Mouse (Mus musculus) midbrain, postnatal 0 days (tissue): Measurements from ENCODE around the gene L1td1. TPM values are rescaled to one million over a fixed set of nuclear protein-coding genes. Genes with fewer than 3 reads are reported as not detected.
A peak's percentile ranks its signal among the peaks of the same experiment; 100 is the strongest.
"Not testable (repeated sequence)": the region's sequence is repeated elsewhere in the genome, so short reads cannot be mapped to it uniquely, and the experiment has no call there.

ENCODE experiments used
- ATAC-seq: fragments of 200-750 bp; cut with Nextera tagmentation; 2 replicates; pipeline ENCODE4 v1.8.0; 2017; ENCODE audit warnings: moderate number of reproducible peaks, mild to moderate bottlenecking, moderate TSS enrichment, moderate library complexity; ENCODE audit not compliant: low FRiP score
- DNase-seq: peaks from one replicate; pipeline ENCODE4 v3.0.0-alpha.2; 2015; ENCODE audit warnings: low spot score
- H3K27ac ChIP-seq: fragments of 300-500 bp; sonication (generic); 2 replicates; pipeline ENCODE4 v1.5.1; 2014; ENCODE audit warnings: low read depth, mild to moderate bottlenecking, low read length, mixed read lengths
- H3K27me3 ChIP-seq: fragments of 300-500 bp; sonication (generic); 2 replicates; pipeline ENCODE4 v1.6.1; 2014; ENCODE audit warnings: low read length, control low read depth, mixed read lengths; ENCODE audit not compliant: insufficient read depth
- H3K36me3 ChIP-seq: fragments of 300-500 bp; sonication (generic); 2 replicates; pipeline ENCODE4 v1.6.1; 2014; ENCODE audit warnings: low read length, control low read depth, mixed read lengths; ENCODE audit not compliant: insufficient read depth
- H3K4me1 ChIP-seq: fragments of 300-500 bp; sonication (generic); 2 replicates; pipeline ENCODE4 v1.6.1; 2014; ENCODE audit warnings: mild to moderate bottlenecking, control low read depth, antibody characterized with exemption, low read length, mixed read lengths; ENCODE audit not compliant: insufficient read depth
- H3K4me2 ChIP-seq: fragments of 300-500 bp; sonication (generic); 2 replicates; pipeline ENCODE4 v1.6.1; 2014; ENCODE audit warnings: low read depth, mild to moderate bottlenecking, low read length, mixed read lengths; ENCODE audit not compliant: poor library complexity, severe bottlenecking
- H3K4me3 ChIP-seq: fragments of 300-500 bp; sonication (generic); 2 replicates; pipeline ENCODE4 v1.5.1; 2014; ENCODE audit warnings: low read depth, mild to moderate bottlenecking, low read length, moderate library complexity
- H3K9ac ChIP-seq: fragments of 300-500 bp; sonication (generic); replicated peaks from 2 replicates; pipeline ENCODE4 v1.6.1; 2014; ENCODE audit warnings: mild to moderate bottlenecking, low read length, moderate library complexity, mixed read lengths; ENCODE audit not compliant: poor library complexity, severe bottlenecking
- H3K9me3 ChIP-seq: fragments of 300-500 bp; sonication (generic); 2 replicates; pipeline ENCODE4 v1.6.1; 2016; ENCODE audit warnings: low read length, control low read depth
- CTCF ChIP-seq: IDR thresholded peaks from 2 replicates; pipeline ENCODE4 v1.5.1; 2016; ENCODE audit warnings: antibody characterized with exemption, mild to moderate bottlenecking
- WGBS: fragments of 180-500 bp; shearing (Covaris S2); extraction: QIAGEN DNeasy Blood & Tissue Kit; methylation state at CpG from one replicate; pipeline ENCODE4 v1.1.7; 2014; 5-methylcytosine and 5-hydroxymethylcytosine counted together
- polyA plus RNA-seq: library from polyadenylated mRNA; unstranded; fragments of >200 nt; fragmentation: Nextera tagmentation; extraction: Ambion mirVana; gene quantifications from 2 replicates; pipeline ENCODE4 v1.2.1, GENCODE M21; 2015
- total RNA-seq: library from RNA; depleted of rRNA; stranded (reverse); fragments of >200 nt; gene quantifications from 2 replicates; pipeline ENCODE4 v1.2.3, GENCODE M21; 2014

The L1td1 gene
- total and polyA plus RNA-seq, 2 experiments from 2014 or later = not detected

DNA sequence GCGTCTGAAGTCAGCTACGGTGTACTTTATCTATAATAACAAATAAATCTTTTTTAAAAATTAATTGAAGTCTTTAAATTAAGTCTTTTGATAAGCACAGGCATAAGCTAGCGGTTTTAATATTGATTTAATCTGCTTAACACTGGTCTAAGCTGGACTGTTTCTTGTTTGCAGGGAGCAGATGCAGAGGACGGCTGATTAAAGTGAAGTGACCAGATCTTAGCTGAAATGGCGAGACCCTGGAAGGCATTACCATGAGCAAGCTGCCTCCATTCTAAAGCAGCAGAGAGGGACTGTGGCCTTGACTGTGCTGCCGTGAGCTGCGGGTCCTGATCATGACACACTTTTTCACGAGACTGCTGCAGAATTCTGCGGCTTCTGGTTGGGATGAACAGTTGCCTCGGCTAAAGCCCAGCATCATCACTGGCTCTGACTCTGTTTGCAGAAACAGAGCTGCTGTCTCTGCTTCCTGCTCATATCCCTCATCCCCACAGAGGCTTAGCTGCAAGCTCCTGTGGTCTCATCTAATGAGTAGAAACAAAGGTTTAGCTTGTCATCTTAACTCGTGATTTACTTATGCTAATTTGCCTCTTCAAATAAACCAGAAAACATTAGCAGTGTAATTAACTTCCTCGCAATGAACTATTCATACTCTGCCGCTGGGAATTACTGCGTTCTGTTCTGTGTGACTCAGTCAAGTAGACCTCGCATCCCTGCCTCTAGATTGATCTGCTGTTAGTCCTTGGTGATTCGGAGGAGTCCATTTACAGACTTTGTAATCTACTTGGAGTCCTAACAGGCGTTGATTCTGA, 8.6 kb upstream of the L1td1 start:
- Histone ChIP-seq H3K36me3 (no peaks in the 10 kb centered on the region), H3K4me2 (no peak overlapping the region), H3K4me3 (no peak overlapping the region), H3K27me3 (no peaks in the 10 kb centered on the region; the same call in 1 of the 2 replicates), H3K9me3 (no peaks in the 10 kb centered on the region), H3K27ac (no peak overlapping the region), H3K9ac (no peak overlapping the region), H3K4me1 (no peaks in the 10 kb centered on the region)
- no peak for TF ChIP-seq CTCF
- peak; percentile 62 for DNase-seq
- ATAC-seq = peak; percentile 44; the same call in 1 of the 2 replicates
- 70% methylated on average over 17 of the region's 17 CpGs for WGBS

DNA sequence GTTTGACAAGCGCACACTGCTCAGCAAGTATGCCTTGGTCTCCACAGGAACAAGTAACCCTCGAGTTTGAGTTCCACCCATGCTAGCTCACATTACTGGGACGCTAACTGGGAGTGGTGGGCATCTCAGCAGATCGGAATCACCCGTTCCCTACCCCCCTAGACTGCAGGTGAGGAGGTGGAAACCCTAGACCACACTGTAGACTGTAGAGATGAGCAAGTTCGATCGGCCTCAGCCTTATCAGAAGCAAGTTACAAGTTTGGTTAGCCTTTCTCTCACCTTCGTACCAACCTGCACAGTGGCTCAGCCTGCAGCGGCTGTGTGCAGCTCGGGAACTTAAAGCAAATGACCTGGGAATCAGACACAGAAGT, 8.0 kb upstream of the L1td1 start:
- no peak overlapping the region for H3K4me3 ChIP-seq
- TF ChIP-seq CTCF = no peak
- H3K4me2 ChIP-seq = no peak overlapping the region
- H3K27me3 ChIP-seq = no peaks in the 10 kb centered on the region; the same call in 1 of the 2 replicates
- no peak overlapping the region for H3K9ac ChIP-seq
- H3K9me3 ChIP-seq = no peaks in the 10 kb centered on the region
- 90% methylated on average over 10 of the region's 10 CpGs for WGBS
- H3K36me3 ChIP-seq = no peaks in the 10 kb centered on the region
- no peaks in the 10 kb centered on the region for H3K4me1 ChIP-seq
- DNase-seq = no peak
- no peak for ATAC-seq
- no peak overlapping the region for H3K27ac ChIP-seq

DNA sequence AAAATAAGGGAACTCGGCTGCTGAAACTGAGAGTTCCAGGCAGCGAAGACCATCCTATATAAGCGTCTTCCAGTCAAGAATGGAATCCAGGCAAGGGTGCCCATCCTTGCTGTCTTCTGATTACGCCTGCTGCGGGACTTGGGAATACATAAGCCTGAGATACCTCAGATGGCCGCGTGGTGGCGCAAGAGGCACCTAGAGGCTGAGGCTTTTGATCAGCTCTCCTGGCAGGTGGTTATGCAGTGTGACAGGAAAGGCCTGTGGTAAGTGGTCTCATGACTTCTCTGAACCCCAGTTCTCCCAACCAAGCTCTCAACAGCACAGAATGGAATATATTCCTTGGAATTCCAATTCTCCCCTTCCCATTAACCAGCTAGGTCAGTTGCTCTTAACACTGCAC, 4.1 kb upstream of the L1td1 start:
- Histone ChIP-seq H3K9me3 (no peaks in the 10 kb centered on the region), H3K36me3 (no peaks in the 10 kb centered on the region), H3K9ac (no peak overlapping the region), H3K27ac (no peak overlapping the region), H3K27me3 (peaks cover 13% of the 10 kb centered on the region), H3K4me2 (no peak overlapping the region), H3K4me3 (no peak overlapping the region), H3K4me1 (peaks cover 2% of the 10 kb centered on the region; the same call in 1 of the 2 replicates)
- DNase-seq (peak; percentile 84), ATAC-seq (0 out of 2 replicates have a peak, but pooled peaks have one; percentile 6)
- TF ChIP-seq CTCF = peak; percentile 86
- 10% methylated on average over 8 of the region's 8 CpGs for WGBS

DNA sequence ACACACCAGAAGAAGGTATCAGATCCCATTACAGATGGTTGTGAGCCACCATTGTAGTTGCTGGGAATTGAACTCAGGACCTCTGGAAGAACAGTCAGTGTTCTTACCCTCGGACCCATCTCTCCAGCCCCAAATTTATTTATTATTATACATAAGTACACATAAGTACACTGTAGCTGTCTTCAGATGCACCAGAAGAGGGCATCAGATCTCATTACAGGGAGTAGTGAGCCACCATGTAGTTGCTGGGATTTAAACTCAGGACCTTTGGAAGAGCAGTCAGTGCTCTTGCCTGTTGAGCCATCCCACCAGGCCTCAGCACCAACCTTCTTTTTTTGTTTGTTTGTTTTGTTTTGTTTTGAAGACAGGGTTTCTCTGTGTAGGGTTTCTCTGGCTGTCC, 1.9 kb upstream of the L1td1 start:
- H3K4me2 ChIP-seq, H3K4me1 ChIP-seq, ATAC-seq, H3K36me3 ChIP-seq, DNase-seq, H3K9me3 ChIP-seq, H3K4me3 ChIP-seq, H3K9ac ChIP-seq, H3K27ac ChIP-seq: not testable (repeated sequence)
- TF ChIP-seq CTCF = peak; percentile 18; the same call in 1 of the 2 replicates
- peaks cover 21% of the 10 kb centered on the region for H3K27me3 ChIP-seq
- 86% methylated on average over 1 of the region's 1 CpGs for WGBS

DNA sequence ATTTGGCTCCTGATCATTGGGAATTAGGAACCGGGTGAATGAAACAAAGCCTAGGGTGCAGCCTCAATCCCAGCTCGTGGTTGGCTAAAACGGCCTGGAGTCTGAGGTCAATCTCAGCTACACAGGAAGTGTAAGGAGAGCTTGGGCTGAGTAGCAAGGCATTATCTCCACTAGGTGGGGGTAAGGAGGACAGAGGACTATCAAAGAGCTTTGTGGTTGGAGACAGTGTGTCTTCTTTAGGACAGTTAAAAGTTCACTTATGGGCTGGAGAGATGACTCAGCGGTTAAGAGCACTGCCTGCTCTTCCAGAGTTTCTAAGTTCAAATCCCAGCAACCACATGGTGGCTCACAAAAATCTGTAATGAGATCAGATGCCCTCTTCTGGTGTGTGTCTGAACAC, 1.1 kb upstream of the L1td1 start:
- H3K36me3 ChIP-seq = no peaks in the 10 kb centered on the region
- ATAC-seq = no peak
- H3K27me3 ChIP-seq = peaks cover 21% of the 10 kb centered on the region
- no peak overlapping the region for H3K4me3 ChIP-seq
- WGBS = 46% methylated on average over 4 of the region's 4 CpGs
- DNase-seq = peak; percentile 28
- peak; percentile 61 for TF ChIP-seq CTCF
- H3K27ac ChIP-seq = no peak overlapping the region
- no peaks in the 10 kb centered on the region for H3K9me3 ChIP-seq
- no peak overlapping the region for H3K4me2 ChIP-seq
- no peak overlapping the region for H3K9ac ChIP-seq
- peaks cover 4% of the 10 kb centered on the region for H3K4me1 ChIP-seq

DNA sequence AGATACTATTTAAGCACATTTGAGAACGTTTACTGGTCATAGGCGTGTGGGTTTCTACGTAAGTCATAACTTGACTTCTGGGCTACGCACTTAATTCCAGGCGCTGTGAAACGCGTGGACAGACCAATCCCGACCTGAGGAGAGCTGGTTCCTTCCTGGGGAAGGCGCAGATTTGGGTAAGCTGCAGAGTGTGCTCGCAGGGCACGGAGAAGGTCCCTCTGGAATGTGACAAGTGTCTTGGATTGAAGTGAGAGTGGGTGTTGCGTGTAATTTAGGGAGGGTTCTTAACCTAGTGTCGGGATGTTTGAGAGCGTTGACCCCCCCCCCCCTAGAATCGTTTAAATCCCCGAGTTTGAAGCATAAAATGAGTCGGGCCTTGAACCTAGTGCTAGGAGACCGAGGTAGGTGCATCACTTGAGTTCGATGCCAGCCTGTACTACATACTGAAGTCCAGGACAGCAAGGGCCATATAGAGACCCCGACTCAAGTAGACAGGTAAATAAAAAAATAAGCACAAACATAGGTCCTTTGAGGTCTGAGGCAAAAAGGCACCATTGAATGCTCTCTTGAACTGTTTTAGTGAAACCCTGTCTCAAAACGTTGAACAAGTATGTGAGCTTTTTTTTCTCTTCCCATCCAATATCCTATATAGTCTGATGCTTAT, 893 bp downstream of the L1td1 start:
- Histone ChIP-seq H3K27me3 (peaks cover 21% of the 10 kb centered on the region), H3K9ac (no peak overlapping the region), H3K4me3 (peak overlapping the region; percentile 22), H3K27ac (no peak overlapping the region), H3K9me3 (no peaks in the 10 kb centered on the region), H3K4me2 (peak overlapping the region; percentile 48), H3K36me3 (no peaks in the 10 kb centered on the region), H3K4me1 (peaks cover 4% of the 10 kb centered on the region)
- DNase-seq (no peak), ATAC-seq (no peak)
- no peak for TF ChIP-seq CTCF
- 4% methylated on average over 21 of the region's 21 CpGs for WGBS
